Mouse (Mus musculus) G1E-ER4 (cell line): ENCODE results near the gene Nell1. TPM values are rescaled to one million over a fixed set of nuclear protein-coding genes. Genes with fewer than 3 reads are reported as not detected.

ENCODE experiments used
- GATA1 ChIP-seq: IDR thresholded peaks from one replicate; pipeline ENCODE4 v1.8.0; 2012; ENCODE audit warnings: low read length, inconsistent platforms
- polyA plus RNA-seq: library from polyadenylated mRNA; stranded (reverse); fragments of >175 nt; gene quantifications from 2 replicates; pipeline ENCODE4 v1.2.3, GENCODE M21; 2012

Nell1 gene
- polyA plus RNA-seq, 1 experiment, result not detected

DNA sequence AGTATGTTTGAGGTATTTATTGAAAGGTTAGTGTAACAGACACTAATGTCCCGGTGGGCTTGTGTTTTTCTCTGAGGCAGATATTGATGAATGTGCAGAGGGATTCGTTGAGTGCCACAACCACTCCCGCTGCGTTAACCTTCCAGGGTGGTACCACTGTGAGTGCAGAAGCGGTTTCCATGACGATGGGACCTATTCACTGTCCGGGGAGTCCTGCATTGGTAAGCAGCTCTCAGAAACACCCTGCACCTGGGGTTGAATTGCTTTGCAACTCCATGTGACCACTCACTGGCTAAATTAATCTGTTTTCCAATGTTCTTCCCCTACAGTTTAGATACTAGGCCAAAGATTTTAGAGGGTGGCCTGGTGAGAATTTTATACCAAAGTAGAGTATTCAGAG lies 851.5 kb downstream of the Nell1 start:
- no peak for TF ChIP-seq GATA1

DNA sequence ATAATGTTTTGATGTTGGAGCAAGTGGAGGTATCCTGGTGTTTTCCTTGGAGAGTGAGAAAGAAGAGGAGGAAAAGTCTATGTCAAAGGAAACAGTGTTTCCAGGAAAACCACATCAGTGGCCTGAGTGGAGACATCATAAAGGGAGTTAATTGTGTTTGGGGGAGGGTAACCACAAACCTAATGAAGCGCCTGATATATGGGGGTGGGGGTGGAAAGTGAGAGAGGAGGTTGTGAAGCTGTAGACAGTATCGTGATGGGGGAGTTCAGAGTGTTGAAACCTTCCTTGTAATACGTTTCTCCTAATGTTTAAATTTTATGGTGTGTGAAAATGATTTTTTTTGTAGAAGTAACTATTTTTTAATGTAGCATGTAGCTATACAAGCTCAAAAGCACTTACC lies 858.1 kb downstream of the Nell1 start:
- TF ChIP-seq GATA1, result no peak

DNA sequence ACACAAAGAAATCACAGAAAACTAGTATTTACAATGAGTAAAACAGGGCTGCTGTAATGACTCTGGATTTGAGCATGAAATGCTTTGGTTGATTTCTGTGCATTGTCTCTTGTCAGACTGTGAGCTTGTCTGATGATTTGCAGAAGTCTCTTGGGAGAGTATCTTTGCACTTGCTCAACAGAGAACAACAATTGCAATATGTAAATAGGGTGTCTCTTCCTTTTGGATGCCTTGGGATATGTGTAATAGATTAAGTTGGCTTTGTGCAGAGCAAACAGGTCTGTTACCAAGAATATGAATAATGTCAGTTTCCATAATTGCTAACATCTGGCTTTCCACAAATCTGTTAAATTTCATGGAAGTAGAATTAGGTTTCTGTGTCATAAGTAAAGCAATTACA lies 868.0 kb downstream of the Nell1 start:
- TF ChIP-seq GATA1, result no peak

DNA sequence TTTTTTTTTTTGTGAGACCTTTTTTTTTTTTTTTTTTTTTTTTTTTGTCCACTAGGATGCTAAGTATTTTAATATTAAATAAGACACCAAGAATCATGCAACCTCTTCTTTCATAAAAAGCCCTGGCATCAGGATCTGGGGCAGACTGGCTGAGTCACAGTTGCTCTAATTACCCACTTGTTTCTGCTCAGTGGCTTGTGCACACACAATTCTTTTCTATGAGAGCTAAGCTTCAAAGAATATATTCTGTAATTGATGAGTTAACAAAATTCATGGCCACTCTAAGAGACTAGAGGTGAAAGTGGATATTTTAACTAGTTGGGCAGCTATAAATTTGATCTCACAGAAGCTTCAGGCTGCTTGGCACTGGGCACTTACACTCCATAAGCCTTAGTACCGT lies 873.3 kb downstream of the Nell1 start:
- no peak for TF ChIP-seq GATA1

DNA sequence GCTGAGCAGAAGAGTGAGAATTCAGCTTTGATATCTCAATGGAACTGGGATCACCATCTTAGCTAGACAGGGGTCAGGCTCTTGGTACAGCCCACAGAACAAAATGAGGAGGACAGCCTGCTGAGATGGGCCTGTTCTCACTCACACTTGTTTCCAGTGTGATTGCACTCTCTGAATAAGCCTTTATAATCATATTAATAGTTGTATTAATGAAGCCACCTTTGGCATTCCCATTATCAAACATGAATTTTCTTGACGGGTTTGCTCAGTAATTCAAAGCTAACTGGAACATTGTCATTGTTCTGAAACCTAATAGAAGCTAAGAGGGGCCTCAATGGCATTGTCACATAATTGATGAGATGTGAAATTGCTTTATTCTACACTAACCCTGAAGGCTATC lies 875.6 kb downstream of the Nell1 start:
- no peak for TF ChIP-seq GATA1

DNA sequence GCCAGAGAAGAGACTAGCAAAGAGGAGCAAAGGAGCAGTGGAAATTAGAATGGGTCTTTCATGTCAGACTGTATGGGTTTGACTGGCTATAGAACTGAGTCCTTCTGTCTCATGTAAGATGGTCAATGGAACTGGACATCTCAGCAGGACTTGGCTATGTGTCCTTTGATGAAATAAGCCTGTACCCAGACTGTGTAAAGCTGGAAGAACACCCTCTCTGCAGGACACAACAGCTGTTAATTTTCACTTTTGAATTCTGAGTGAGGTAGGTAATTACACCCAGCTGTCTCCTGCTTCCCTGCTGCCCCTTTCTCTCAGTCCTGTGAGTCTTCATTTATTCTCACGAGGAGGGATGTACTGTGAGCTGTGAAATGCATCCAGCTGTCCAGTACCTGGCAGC lies 895.5 kb downstream of the Nell1 start:
- TF ChIP-seq GATA1, result no peak

DNA sequence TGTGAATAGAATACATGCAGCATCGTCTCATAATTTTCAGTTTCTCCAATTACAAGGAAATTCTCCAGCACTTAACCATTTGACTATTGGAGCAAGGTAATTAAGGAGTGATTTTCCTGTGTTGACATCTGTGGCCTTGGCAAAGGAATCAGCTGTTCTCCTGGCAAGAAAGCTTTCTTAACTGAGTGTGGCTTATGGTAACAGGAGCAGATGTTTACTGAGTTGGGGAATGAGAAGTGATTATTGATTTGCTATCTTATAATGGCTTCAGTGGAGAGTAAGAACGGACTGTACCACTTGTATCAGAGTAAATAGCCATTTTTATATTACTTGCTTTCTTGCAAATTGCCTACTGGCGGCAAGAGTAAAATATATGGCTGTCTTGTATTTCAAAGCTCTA lies 913.0 kb downstream of the Nell1 start:
- no peak for TF ChIP-seq GATA1

DNA sequence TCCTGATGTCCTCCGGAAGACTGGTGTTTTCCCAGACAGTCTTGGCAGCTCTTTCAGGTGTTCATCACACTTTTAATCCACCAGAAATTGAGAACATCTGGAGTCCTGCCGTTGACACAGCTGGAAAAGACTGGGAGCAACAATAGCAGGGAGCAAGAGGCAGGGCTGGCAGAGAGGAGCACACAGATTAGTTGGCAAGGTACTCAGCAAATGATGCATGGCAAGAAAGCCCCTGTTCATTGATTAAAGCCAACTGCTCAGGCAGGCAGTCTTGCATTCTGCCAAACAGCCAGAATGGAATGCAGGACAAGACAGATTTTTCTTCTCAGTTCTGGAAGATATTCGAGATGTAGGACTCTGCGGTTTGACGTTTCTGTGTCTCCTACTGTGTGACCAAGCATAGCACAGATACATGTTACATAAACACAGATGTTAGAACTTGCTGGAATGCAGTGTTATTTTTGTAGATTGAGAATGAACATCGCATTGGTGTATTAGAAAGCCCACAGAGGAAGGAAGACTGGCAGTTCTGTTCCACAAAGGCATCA lies 925.0 kb downstream of the Nell1 start:
- TF ChIP-seq GATA1, result no peak

Other genes starting within 250 kb of the Nell1 start
- 18.3 and 19.6 TPM in 2 replicates for gene Htatip2, start 215.7 kb upstream of the Nell1 start, polyA plus RNA-seq
- gene Prmt3, start 196.5 kb upstream of the Nell1 start, polyA plus RNA-seq, result 126 and 252 TPM in 2 replicates
- gene Slc6a5, start 64.7 kb upstream of the Nell1 start, polyA plus RNA-seq, result not detected in 2 replicates